Mouse (Mus musculus) heart, adult 2 months (tissue): ENCODE data around the gene Dkc1. TPM values are rescaled to one million over a fixed set of nuclear protein-coding genes. Genes with fewer than 3 reads are reported as not detected.

Experiments used
- DNase-seq, 2 experiments: peaks; one replicate each; pipeline ENCODE4 v3.0.0; 2021
- H3K27ac ChIP-seq: fragments of 200-600 bp; 2 replicates; pipeline ENCODE4 v1.8.1; 2022
- H3K27me3 ChIP-seq: fragments of 200-500 bp; 2 replicates; pipeline ENCODE4 v1.6.1; 2012; ENCODE audit warnings: mild to moderate bottlenecking, low read length, inconsistent platforms, mixed read lengths; ENCODE audit not compliant: control insufficient read depth, insufficient read depth
- H3K36me3 ChIP-seq: fragments of 200-500 bp; 2 replicates; pipeline ENCODE4 v1.6.1; 2012; ENCODE audit warnings: low read length, inconsistent platforms; ENCODE audit not compliant: control insufficient read depth, insufficient read depth
- H3K4me1 ChIP-seq: fragments of 200-500 bp; 2 replicates; pipeline ENCODE4 v1.6.1; 2011; ENCODE audit warnings: low read length; ENCODE audit not compliant: control insufficient read depth, insufficient read depth
- H3K4me3 ChIP-seq: fragments of 200-600 bp; 2 replicates; pipeline ENCODE4 v1.8.1; 2022
- H3K79me2 ChIP-seq: fragments of 200-500 bp; replicated peaks from 2 replicates; pipeline ENCODE4 v1.6.1; 2012; ENCODE audit warnings: mild to moderate bottlenecking, inconsistent platforms, low read length, moderate library complexity, mixed read lengths; ENCODE audit not compliant: control insufficient read depth, insufficient read depth
- H3K9ac ChIP-seq: fragments of 200-500 bp; 2 replicates; pipeline ENCODE4 v1.6.1; 2012; ENCODE audit warnings: low read depth, mild to moderate bottlenecking, control low read depth, inconsistent platforms, low read length, mixed read lengths
- CTCF ChIP-seq: fragments of 200-600 bp; IDR thresholded peaks from 2 replicates; pipeline ENCODE4 v1.8.1; 2022; ENCODE audit warnings: antibody characterized with exemption, mild to moderate bottlenecking, moderate library complexity
- EP300 ChIP-seq: fragments of 200-500 bp; IDR thresholded peaks from 2 replicates; pipeline ENCODE4 v1.6.1; 2011; ENCODE audit warnings: low read depth, low read length, control low read depth; ENCODE audit not compliant: insufficient read depth
- POLR2A ChIP-seq: fragments of 200-500 bp; IDR thresholded peaks from 2 replicates; pipeline ENCODE4 v1.6.1; 2011; ENCODE audit warnings: mild to moderate bottlenecking, low read depth, low read length, control low read depth; ENCODE audit not compliant: insufficient read depth
- WGBS: fragments of 180-500 bp; shearing (Covaris S2); methylation state at CpG from one replicate; pipeline ENCODE4 v1.1.7; 2018; 5-methylcytosine and 5-hydroxymethylcytosine counted together
- intact Hi-C: fragments of 180-260 bp; cut with DNase I; formaldehyde crosslinking; loops from one replicate; pipeline ENCODE4 v1.15.1; 2025
- polyA plus RNA-seq: library from polyadenylated mRNA; depleted of rRNA; stranded (reverse); fragments of >200 nt; gene quantifications from 2 replicates; pipeline ENCODE4 v1.2.3, GENCODE M21; 2012
- total RNA-seq, 2 experiments: library from RNA; stranded (reverse); gene quantifications; 2 replicates each; pipeline ENCODE4 v1.2.3; 2021

Dkc1 gene
- total and polyA plus RNA-seq, 3 experiments: 10.7 to 21.1 (median 19.2) TPM

GRCm38 (mm10) chrX:75083982-75084773, 11.5 kb upstream of the Dkc1 start:
- H3K27ac ChIP-seq: peak overlapping the region; percentile 48
- DNase-seq: peak in 1 of 2 experiments; percentile 44
- no peaks in the 10 kb centered on the region for H3K27me3 ChIP-seq
- 19% methylated on average over 26 of the region's 26 CpGs for WGBS
- no peaks in the 10 kb centered on the region for H3K79me2 ChIP-seq
- TF ChIP-seq CTCF (no peak), POLR2A (no peak), EP300 (no peak)
- H3K36me3 ChIP-seq: no peaks in the 10 kb centered on the region
- peaks cover 2% of the 10 kb centered on the region for H3K4me1 ChIP-seq
- peak overlapping the region; percentile 55 for H3K4me3 ChIP-seq
- peak overlapping the region; percentile 83 for H3K9ac ChIP-seq
- intact Hi-C loops: loop anchor here (5.0 kb wide), 1 partner anchor 37 kb away; no protein-coding TSS in a partner anchor

GRCm38 (mm10) chrX:75084774-75085508, 10.7 kb upstream of the Dkc1 start, which contains the start of gene Gab3:
Gene Gab3 (minus strand): TSS chrX:75085458.
- Histone ChIP-seq H3K36me3 (no peaks in the 10 kb centered on the region), H3K9ac (peak within 1 kb of the TSS; percentile 83), H3K27me3 (no peaks in the 10 kb centered on the region), H3K4me3 (peak within 1 kb of the TSS; percentile 55), H3K4me1 (peaks cover 2% of the 10 kb centered on the region), H3K27ac (peak within 1 kb of the TSS; percentile 48), H3K79me2 (no peaks in the 10 kb centered on the region)
- DNase-seq: peak; percentile 72 to 81
- intact Hi-C loops: loop anchor here (5.0 kb wide), 1 partner anchor 38 kb away; no protein-coding TSS in a partner anchor
- 10% methylated on average over 10 of the region's 17 CpGs for WGBS
- TF ChIP-seq POLR2A (no peak), CTCF (no peak), EP300 (no peak)

GRCm38 (mm10) chrX:75085654-75086053, 10.0 kb upstream of the Dkc1 start:
- 8% methylated on average over 1 of the region's 1 CpGs for WGBS
- intact Hi-C loops: no loop called here

GRCm38 (mm10) chrX:75096163-75096770, 613 bp downstream of the Dkc1 start:
- peak overlapping the region; percentile 45 for H3K9ac ChIP-seq
- no peaks in the 10 kb centered on the region for H3K36me3 ChIP-seq
- peak overlapping the region; percentile 59 for H3K4me3 ChIP-seq
- intact Hi-C loops: loop anchor here (5.0 kb wide), 2 partner anchors 69 to 286 kb away; partner anchors contain the start of genes F8 and Fundc2
- peak in 1 of 2 experiments; percentile 5 for DNase-seq
- peak overlapping the region; percentile 56 for H3K27ac ChIP-seq
- no peaks in the 10 kb centered on the region for H3K27me3 ChIP-seq
- 13% methylated on average over 23 of the region's 23 CpGs for WGBS
- H3K4me1 ChIP-seq: no peaks in the 10 kb centered on the region
- TF ChIP-seq CTCF (no peak), POLR2A (no peak), EP300 (no peak)
- no peaks in the 10 kb centered on the region for H3K79me2 ChIP-seq

More at GRCm38 (mm10) chrX:75085654-75086053, 10.0 kb upstream of the Dkc1 start:
- no peaks in the 10 kb centered on the region for H3K27me3 ChIP-seq
- no peak overlapping the region for H3K4me3 ChIP-seq
- H3K4me1 ChIP-seq: peaks cover 2% of the 10 kb centered on the region
- DNase-seq: no peak
- no peaks in the 10 kb centered on the region for H3K79me2 ChIP-seq
- H3K27ac ChIP-seq: no peak overlapping the region
- no peaks in the 10 kb centered on the region for H3K36me3 ChIP-seq
- no peak for TF ChIP-seq POLR2A
- TF ChIP-seq CTCF: peak; percentile 51
- no peak overlapping the region for H3K9ac ChIP-seq

- Histone ChIP-seq H3K4me3 (no peak overlapping the region), H3K27ac (no peak overlapping the region), H3K9ac (no peak overlapping the region), H3K27me3 (no peaks in the 10 kb centered on the region), H3K36me3 (no peaks in the 10 kb centered on the region), H3K79me2 (no peaks in the 10 kb centered on the region), H3K4me1 (no peaks in the 10 kb centered on the region)
- intact Hi-C loops: loop anchor here (5.0 kb wide), 2 partner anchors 71 to 284 kb away; partner anchors contain the start of genes F8 and Fundc2
- 89% methylated on average over 8 of the region's 8 CpGs for WGBS
- no peak for TF ChIP-seq CTCF
- no peak for TF ChIP-seq EP300
- TF ChIP-seq POLR2A: no peak
- no peak for DNase-seq
These were observed 3.1 kb downstream of the Dkc1 start for GRCm38 (mm10) chrX:75098799-75099198.
